Mouse (Mus musculus): ENCODE measurements around the gene Maml3.

Gene Maml3

DNA sequence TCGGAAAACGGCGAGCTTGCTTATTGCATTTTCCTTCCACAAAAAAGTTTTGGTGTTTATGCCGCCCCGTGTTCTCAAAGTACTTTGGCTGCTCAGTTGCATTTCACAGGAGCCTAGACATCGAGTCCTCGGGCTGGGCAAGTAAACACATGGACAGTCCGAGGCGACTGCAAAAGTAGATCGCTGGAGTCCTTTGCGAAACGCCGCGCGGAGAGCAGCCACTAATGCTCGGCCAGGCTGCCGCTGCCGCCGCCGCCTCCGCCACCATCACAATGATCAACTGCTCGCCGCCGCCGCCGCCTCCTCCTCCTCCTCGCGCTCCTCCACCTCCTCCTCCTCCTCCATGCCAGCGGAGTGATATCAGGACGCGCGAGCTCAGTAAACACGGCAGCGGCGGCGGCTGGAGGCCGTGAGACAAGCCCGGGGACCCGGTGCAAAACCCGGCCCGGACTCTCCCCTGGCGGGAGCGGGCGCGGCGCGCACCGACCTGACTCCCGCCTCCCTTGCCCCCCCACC lies at the start of gene Maml3:
Gene Maml3, minus strand, starts transcription at position 441 of the 516 bp plus-strand sequence.
- peak; percentile 57 to 68 for DNase-seq (ENCODE audit: low spot score in 2 of 2)

DNA sequence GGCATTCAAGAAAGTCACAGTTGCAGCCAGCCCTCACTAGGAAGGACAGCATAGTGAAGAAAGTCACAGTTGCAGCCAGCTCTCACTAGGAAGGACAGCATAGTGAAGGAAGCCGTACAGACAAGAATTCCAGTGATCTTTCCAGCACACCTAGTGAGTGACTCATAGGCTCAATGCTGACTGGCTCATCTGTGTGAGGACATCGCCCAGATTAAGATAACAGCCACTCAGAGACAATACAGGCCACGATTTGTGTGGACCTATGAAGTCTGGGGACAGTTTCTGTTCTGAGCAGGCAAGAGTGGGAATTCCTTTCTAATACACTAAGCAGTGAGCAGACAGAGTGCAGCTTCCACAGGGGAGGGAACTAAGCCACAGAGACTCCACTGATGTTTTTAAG lies 46.3 kb upstream of the Maml3 start:
- no peak for DNase-seq (ENCODE audit: low spot score in 2 of 2)

DNA sequence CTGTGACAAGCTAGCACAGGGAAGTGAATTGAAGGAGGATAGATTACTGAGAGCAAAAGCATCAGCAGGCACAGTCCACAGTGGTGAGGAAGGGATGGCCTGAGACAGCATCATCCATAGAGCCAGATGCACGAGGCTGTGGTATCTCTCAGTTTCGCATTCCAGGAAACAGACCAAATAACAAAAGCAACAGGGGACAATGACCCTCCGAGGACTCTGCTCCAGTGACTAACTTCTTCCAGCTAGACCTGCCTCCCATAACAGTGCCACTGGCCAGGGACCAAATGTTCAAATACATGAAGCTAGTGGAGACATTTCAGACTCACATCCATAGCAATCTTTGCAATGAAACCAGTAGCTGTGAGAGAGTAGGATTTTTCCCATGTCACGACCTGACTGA lies 43.4 kb upstream of the Maml3 start:
- no peak for DNase-seq (ENCODE audit: low spot score in 2 of 2)

- DNase-seq (ENCODE audit: low spot score in 2 of 2) = no peak
Measured at GRCm38 (mm10) chr3:52144776-52145460, 40.0 kb upstream of the Maml3 start.

DNA sequence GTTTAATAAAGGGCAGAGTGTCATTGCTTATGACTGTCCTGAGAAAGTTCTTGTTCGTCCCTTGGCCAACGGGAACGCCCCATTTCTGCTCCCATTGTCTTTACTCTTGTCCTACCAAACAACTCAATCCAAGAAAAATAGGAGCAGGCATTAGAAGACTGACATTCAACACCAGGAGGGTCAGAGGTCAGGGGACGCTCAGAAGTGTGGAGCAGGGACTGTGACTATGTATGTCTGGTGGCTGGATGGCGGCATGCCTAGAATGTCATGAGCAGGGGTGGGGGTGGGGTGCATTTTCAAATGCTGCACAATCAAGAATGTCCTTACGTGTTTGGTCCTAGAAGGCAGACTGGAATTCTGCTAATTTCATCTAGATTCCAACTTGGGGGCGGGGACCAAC lies 38.1 kb upstream of the Maml3 start:
- no peak for DNase-seq (ENCODE audit: low spot score in 2 of 2)

DNA sequence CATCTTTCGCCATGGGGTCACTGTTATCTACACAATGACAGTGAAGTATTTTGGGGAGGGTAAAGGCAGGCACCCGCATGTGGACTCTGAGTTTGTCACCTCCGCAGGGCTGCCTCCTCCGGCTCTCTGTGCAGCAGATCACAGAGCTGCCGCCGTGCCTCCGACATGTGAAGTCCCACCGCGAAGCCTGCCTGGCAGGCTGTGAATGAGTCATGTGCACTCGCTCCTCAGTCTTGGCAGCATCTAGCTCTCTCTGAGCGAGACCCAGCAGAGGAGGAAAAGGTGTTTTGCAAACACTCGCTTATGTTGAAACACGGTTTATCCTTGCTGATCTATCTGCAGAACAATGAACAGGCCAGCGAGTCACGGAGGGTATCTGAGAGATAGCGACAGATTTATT lies 35.3 kb upstream of the Maml3 start:
- peak; percentile 22 to 35 for DNase-seq (ENCODE audit: low spot score in 2 of 2)

- no peak for DNase-seq (ENCODE audit: low spot score in 2 of 2)
Measured at GRCm38 (mm10) chr3:52125421-52125820, 20.5 kb upstream of the Maml3 start.

- DNase-seq (ENCODE audit: low spot score in 2 of 2) = no peak
Measured at GRCm38 (mm10) chr3:52120858-52121257, 16.0 kb upstream of the Maml3 start.

DNA sequence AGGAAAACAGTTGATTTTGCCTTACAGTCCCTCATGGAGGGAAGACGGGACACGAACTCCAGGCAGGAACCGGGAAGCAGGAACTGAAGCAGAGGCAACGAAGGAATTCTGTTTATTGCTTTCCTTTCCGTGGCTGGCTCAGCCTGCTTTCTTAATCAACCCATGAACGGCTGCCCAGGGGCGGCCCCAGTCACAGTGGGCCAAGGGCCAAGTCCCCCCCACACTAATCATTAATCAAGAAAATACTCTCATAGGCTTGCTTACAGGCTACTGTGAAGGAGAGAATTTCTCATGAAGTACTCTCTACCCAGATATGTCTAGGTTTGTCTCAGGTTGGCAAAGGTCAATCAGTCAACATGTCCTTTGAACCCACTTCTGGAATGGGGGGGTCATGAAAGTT lies 14.3 kb upstream of the Maml3 start:
- no peak for DNase-seq (ENCODE audit: low spot score in 2 of 2)

- DNase-seq (ENCODE audit: low spot score in 2 of 2) = no peak
Measured at GRCm38 (mm10) chr3:52115421-52115820, 10.5 kb upstream of the Maml3 start.

- DNase-seq (ENCODE audit: low spot score in 2 of 2) = no peak
Measured at GRCm38 (mm10) chr3:52108027-52108426, 3.2 kb upstream of the Maml3 start.

DNA sequence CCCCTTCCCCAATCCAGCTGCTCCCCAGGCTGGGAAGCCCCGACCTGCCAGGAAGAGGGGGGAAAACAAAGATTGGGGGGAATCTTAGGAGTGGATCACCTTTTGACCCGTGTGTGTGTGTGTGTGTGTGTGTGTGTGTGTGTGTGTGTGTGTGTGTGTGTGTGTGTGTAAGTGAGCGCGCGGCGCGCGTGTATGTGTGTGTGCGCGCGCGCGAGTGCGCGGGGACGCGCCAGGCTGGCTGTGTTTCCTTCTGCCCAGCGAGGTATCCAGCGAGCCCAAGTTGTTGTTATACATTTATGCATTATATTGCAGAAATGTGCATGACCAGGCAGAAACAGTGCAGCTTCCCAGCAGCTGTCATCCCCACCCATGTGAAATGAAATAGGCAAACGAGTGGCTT lies 280 bp upstream of the Maml3 start:
- peak in 1 of 2 experiments; percentile 7 for DNase-seq (ENCODE audit: low spot score in 2 of 2)

GRCm38 (mm10) chr3:52104208-52104607 lies 668 bp downstream of the Maml3 start:
- no peak for DNase-seq (ENCODE audit: low spot score in 2 of 2)

DNA sequence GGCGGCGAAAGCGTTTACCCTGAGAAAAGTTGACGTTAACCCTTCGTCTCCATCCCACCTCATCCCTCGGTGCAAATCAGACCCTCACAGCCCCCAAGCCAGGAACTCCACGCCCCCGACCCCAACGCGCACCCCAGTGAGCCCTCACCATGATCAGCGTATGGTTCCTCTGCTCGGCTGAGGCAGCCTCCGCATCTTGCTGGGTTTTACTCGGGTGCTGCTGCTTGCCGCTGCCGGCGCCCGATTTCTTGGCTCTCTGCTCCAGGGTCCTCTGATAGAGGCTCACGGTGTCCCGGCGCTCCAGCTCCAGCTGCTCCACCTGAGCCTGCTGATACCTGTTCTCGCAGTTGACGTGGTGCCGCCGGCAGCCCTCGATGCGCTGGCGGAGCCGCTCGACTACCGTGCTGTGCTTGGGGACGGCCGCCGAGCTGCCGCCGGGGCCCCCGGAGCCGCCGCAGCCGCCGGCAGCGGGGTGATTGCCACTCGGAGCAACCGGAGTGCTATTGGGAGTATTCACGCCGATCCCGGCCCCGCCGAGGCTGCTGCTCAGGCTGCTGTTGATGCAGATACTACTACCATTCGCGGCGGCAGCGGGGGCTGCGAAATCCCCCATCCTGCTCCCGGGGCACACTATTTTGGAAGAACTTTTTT lies 1.2 kb downstream of the Maml3 start:
- DNase-seq (ENCODE audit: low spot score in 2 of 2) = peak; percentile 35 to 47

GRCm38 (mm10) chr3:52102601-52103530 lies 2.0 kb downstream of the Maml3 start:
- DNase-seq (ENCODE audit: low spot score in 2 of 2) = peak in 1 of 2 experiments; percentile 55

DNA sequence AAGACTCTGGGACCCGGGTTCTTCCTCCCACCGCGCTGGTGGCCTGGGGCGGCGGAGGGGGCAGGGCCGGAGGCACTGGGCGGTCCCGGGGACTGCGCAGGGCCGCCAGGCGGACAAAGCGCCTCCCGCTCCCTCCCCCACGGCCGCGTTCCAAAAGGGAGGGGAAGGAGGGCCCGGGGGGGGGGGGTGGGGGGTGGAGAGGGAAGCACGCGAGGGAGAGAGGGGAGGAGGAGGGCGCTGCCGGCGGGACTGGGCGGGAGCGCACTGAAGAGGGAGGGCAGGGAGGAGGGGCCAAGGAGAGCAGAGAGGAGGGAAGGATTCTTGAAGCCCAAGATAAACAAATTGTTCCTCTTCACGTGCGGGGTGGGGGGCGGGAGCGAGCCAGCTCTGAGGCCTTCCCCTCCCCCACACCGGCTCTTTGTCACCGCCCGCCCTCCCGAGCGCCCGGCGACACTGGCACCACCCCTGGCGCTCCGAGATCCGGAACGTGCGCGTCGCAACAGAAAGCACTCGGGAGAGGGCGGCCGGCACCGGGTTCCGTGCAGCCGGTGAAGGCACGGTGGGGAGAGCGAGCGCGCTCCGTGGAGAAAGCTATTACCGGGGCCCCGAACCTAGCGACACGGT lies 2.8 kb downstream of the Maml3 start:
- peak; percentile 55 to 62 for DNase-seq (ENCODE audit: low spot score in 2 of 2)

- peak in 1 of 2 experiments; percentile 25 for DNase-seq (ENCODE audit: low spot score in 2 of 2)
Measured at GRCm38 (mm10) chr3:52101401-52101976, 3.4 kb downstream of the Maml3 start.

GRCm38 (mm10) chr3:52100926-52101325 lies 4.0 kb downstream of the Maml3 start:
- DNase-seq (ENCODE audit: low spot score in 2 of 2) = no peak

DNA sequence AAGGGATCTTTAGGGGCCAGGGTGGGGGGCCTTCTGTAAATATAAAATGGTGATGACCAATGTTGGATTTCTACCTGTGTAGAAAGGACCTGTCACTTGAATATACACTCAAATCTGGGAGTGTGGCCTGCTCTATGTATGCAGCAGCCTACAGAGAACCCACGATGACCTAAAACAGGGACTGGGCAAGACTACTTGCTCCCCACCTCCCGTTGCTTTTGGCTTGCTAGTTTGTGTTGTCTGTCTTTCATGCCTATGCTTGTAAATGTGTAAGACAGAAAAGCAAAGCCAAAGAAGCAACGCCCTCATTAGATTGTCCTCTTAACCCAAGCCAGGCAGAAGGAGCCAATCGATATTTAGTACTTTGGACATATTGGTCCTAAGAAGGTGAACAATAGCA lies 4.6 kb downstream of the Maml3 start:
- DNase-seq (ENCODE audit: low spot score in 2 of 2) = no peak

DNA sequence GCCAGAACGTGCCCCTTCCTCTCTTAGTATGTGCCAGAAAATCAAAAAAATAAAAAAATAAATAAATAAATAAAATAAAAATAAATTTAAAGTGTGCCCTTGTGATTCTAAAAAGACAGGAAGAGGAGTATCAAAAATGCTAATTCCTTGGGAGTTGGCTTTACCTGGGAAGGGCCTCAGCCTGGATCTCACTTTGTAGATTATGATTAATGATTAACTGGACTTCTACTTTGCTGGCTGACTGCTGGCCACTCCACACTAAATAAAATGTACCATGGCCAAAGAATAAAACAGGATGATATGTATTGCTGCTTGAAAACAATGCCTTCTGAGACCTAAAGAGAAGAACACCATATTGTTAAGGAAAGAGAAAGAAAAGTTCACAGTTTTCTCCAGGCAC lies 5.6 kb downstream of the Maml3 start:
- no peak for DNase-seq (ENCODE audit: low spot score in 2 of 2)

DNA sequence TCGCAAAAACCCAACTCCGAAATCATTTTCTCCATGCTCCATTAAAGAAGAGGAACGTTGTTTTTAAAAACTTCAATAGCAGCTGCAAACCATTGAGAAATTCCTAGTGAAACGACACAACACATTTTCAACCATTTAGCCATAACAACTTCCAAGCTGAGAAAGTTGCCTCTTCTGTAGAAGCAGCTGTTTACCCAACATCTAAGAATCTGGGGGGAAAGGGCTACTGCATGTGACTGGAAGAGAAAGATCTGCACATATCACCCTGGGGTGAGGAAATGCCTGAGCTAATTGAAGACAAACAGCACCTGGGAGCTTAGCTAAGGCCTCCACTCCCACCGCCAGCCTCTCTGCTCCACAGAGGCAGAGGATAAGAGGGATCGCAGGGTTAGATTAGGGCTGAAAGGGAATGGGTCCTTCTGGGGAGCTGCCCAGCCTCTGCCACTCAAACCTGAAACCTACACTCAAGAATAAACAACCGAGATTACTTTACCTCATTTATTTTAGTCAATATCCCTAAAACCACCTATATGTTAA lies 13.5 kb downstream of the Maml3 start:
- no peak for DNase-seq (ENCODE audit: low spot score in 2 of 2)

Data from frontal cortex, postnatal 25 days (tissue).